16 mouse cellular contexts compared by ENCODE assay signal in the genomic region with DNA sequence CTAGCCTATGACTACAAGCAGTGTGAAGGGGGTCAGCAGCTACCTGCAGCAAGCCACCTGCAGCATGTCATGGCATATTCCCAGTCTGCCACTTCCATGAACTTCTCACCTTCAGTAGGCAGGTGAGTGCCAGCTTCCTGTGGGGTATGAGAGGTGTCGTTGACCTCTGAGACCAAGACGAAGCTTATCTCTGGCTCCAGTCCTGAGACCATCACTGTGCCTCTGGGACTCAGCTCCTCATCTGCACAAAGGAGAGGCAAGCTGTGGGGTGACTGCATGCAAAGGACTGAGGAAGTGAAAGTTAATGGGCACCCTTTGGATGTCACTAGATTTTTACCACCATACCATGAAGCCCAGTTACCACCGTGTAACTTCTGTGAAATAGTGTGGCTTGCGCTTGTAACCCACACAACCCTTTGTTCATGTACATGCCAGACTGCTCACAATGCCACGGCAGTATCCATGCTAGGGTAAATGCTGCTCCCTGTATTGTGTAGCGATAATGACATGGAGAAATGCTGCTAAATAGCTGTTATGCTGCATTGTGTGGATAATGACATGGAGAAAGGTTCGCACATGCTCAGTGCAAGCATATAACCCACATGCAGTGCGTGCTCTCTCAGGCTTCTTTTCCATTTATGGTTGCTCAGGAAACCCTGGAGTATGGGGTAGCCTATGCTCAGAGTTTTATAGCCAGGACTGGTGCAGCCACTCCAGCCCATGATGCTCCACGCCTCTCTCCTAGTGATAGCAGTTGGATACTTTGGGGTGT.
DNase-seq lines count a peak whose midpoint lies in the region; ATAC-seq lines count a peak whose summit lies in the region.
"Had no signal": no experiment of that assay in that cellular context is flagged by ENCODE, and none has a peak within 500 bp of the region (broad histone marks: within the 10 kb centered on the region; RNA-seq: fewer than 3 reads in every experiment).

No protein-coding gene starts in this region.

- no peak overlapping the region for H3K27ac ChIP-seq in neural tube, embryonic 11.5 days (ENCODE audit: low read depth, low read length)
- H3K27ac ChIP-seq in hindbrain, embryonic 15.5 days (replicated peaks) = peak overlapping the region; percentile 49
- 0 out of 2 replicates have a peak overlapping the region, but pooled peaks have one; percentile 9 for H3K27ac ChIP-seq in midbrain, embryonic 14.5 days (replicated peaks; ENCODE audit: low read depth, low read length)
- H3K27ac ChIP-seq: gastrocnemius, adult 2 months; kidney, postnatal 0 days; lung, embryonic 15.5 days had no signal

- 83% methylated on average over 9 of the region's 9 CpGs for WGBS in neural tube, embryonic 11.5 days
- 47% methylated on average over 9 of the region's 9 CpGs for WGBS in hindbrain, embryonic 15.5 days
- WGBS in midbrain, embryonic 14.5 days = 65% methylated on average over 9 of the region's 9 CpGs

- H3K9me3 ChIP-seq in neural tube, embryonic 11.5 days (ENCODE audit: control insufficient read depth, low read length) = no peaks in the 10 kb centered on the region
- H3K9me3 ChIP-seq in hindbrain, embryonic 15.5 days = no peaks in the 10 kb centered on the region
- no peaks in the 10 kb centered on the region for H3K9me3 ChIP-seq in midbrain, embryonic 14.5 days (ENCODE audit: control insufficient read depth, low read length)
- H3K9me3 ChIP-seq: lung, embryonic 15.5 days had no signal

- peak; percentile 16; the same call in 1 of the 2 replicates for ATAC-seq in neural tube, embryonic 11.5 days (ENCODE audit: insufficient read depth, low FRiP score, low TSS enrichment)
- ATAC-seq in hindbrain, embryonic 15.5 days (ENCODE audit: low FRiP score, low read depth) = peak; percentile 75
- ATAC-seq in midbrain, embryonic 14.5 days (ENCODE audit: low FRiP score, low TSS enrichment) = no peak; the same call in 1 of the 2 replicates

- H3K4me2 ChIP-seq in neural tube, embryonic 11.5 days (ENCODE audit: low read depth) = no peak overlapping the region
- no peak overlapping the region for H3K4me2 ChIP-seq in hindbrain, embryonic 15.5 days
- H3K4me2 ChIP-seq in midbrain, embryonic 14.5 days (ENCODE audit: low read length) = no peak overlapping the region
- H3K4me2 ChIP-seq: heart, embryonic 12.5 days; liver, embryonic 11.5 days; lung, embryonic 15.5 days had no signal

- no peak overlapping the region for H3K4me3 ChIP-seq in neural tube, embryonic 11.5 days (ENCODE audit: low read depth, low read length)
- no peak overlapping the region for H3K4me3 ChIP-seq in hindbrain, embryonic 15.5 days
- H3K4me3 ChIP-seq in midbrain, embryonic 14.5 days (replicated peaks; ENCODE audit: low read depth, low read length) = no peak overlapping the region
- H3K4me3 ChIP-seq: erythroblast, embryonic 14.5 days; gastrocnemius, adult 2 months; heart, embryonic 12.5 days; lung, embryonic 15.5 days had no signal

- peak; percentile 9 for DNase-seq in neural tube, embryonic 11.5 days (ENCODE audit: low spot score)
- DNase-seq in neural tube, embryonic 10.5 days (ENCODE audit: extremely low spot score, low spot score) = no peak
- DNase-seq in midbrain, embryonic 14.5 days = peak; percentile 53
- no peak for DNase-seq in cerebellum, adult 11 months
- no peak for DNase-seq in cerebellum, adult 18-20 months
- DNase-seq in heart, postnatal 14 days = no peak
- DNase-seq in heart, adult 18-20 months = no peak
- DNase-seq: cerebellum, adult 9-11 months; gastrocnemius, adult 2 months; right cerebral cortex, postnatal 4 days had no signal

- no peaks in the 10 kb centered on the region for H3K36me3 ChIP-seq in neural tube, embryonic 11.5 days (ENCODE audit: control insufficient read depth, insufficient read depth, low read length)
- no peaks in the 10 kb centered on the region for H3K36me3 ChIP-seq in hindbrain, embryonic 15.5 days
- H3K36me3 ChIP-seq in midbrain, embryonic 14.5 days (ENCODE audit: control insufficient read depth, insufficient read depth, low read length) = no peaks in the 10 kb centered on the region
- H3K36me3 ChIP-seq: heart, embryonic 12.5 days; lung, embryonic 15.5 days had no signal

- no peaks in the 10 kb centered on the region for H3K27me3 ChIP-seq in neural tube, embryonic 11.5 days (ENCODE audit: control insufficient read depth, insufficient read depth, low read length)
- no peaks in the 10 kb centered on the region for H3K27me3 ChIP-seq in hindbrain, embryonic 15.5 days
- no peaks in the 10 kb centered on the region for H3K27me3 ChIP-seq in midbrain, embryonic 14.5 days (ENCODE audit: control insufficient read depth, insufficient read depth, low read length)
- H3K27me3 ChIP-seq: lung, embryonic 15.5 days had no signal

- intact Hi-C loops in heart, postnatal 14 days (cut with DNase I) = no loop called here

- H3K4me1 ChIP-seq in neural tube, embryonic 11.5 days (ENCODE audit: control insufficient read depth, insufficient read depth, low read length) = peaks cover 3% of the 10 kb centered on the region; the same call in 1 of the 2 replicates
- H3K4me1 ChIP-seq in hindbrain, embryonic 15.5 days (replicated peaks) = peaks cover 10% of the 10 kb centered on the region; the same call in 1 of the 2 replicates
- peaks cover 15% of the 10 kb centered on the region; the same call in 1 of the 2 replicates for H3K4me1 ChIP-seq in midbrain, embryonic 14.5 days (ENCODE audit: control insufficient read depth, insufficient read depth, low read length)
- H3K4me1 ChIP-seq: lung, embryonic 15.5 days had no signal

- no peak overlapping the region for H3K9ac ChIP-seq in neural tube, embryonic 11.5 days (ENCODE audit: low read length)
- H3K9ac ChIP-seq in hindbrain, embryonic 15.5 days = no peak overlapping the region
- H3K9ac ChIP-seq in midbrain, embryonic 14.5 days (replicated peaks; ENCODE audit: low read length) = no peak overlapping the region
- H3K9ac ChIP-seq: heart, embryonic 12.5 days; lung, embryonic 15.5 days had no signal

Comparison
In these comparisons a context has a peak if more than half of its experiments do, and no peak if none do; other contexts are left out.
1. DNase-seq: peak in neural tube, embryonic 11.5 days (single experiment) and midbrain, embryonic 14.5 days (single experiment); none in neural tube, embryonic 10.5 days (single experiment), cerebellum, adult 11 months (single experiment), cerebellum, adult 18-20 months (0 of 2), heart, postnatal 14 days (0 of 2) and heart, adult 18-20 months (0 of 2).